Mouse (Mus musculus): ENCODE data around the gene Cdk13. TPM values are rescaled to one million over a fixed set of nuclear protein-coding genes. Genes with fewer than 3 reads are reported as not detected.

Cdk13 gene
- 91.7 TPM for polyA plus RNA-seq (2017; shearing (Covaris generic))

DNA sequence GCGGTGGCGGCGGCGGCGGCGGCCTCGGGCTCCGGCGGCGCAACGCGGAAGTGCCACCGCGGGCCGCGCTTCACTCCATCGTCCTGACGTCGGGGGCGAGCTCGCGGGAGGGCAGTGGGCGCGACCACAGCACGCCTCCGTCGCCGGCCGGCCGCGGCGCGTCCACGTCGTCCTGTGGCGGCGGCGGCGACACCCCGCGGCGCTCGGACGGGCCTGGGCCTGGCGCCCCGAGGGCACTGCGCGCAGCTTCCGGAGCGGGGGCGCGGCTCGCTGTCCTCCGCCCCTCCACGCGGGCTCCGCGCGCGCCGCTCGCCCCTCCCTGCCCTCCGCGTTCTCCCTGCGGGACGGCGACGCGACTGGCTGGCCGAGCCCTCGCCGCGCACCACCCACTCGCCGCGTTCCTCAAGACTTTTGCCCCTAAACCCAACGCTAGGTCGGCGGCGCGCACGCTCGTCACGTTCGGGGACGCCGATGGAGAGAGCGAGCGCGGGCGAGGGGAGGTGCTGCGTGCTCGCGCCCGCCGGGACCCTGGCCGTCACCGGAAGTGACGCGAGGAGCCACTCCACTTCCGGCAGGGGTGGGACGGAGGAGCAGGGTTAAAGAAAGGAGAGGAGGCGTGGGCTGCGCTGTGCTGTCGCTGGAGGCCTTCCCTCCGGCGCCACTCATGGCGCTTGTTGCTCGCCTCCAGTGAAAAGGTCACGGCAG lies at the start of gene Cdk13:
Gene Cdk13 (minus strand): TSS at position 189 of the 705 bp plus-strand sequence.

DNA sequence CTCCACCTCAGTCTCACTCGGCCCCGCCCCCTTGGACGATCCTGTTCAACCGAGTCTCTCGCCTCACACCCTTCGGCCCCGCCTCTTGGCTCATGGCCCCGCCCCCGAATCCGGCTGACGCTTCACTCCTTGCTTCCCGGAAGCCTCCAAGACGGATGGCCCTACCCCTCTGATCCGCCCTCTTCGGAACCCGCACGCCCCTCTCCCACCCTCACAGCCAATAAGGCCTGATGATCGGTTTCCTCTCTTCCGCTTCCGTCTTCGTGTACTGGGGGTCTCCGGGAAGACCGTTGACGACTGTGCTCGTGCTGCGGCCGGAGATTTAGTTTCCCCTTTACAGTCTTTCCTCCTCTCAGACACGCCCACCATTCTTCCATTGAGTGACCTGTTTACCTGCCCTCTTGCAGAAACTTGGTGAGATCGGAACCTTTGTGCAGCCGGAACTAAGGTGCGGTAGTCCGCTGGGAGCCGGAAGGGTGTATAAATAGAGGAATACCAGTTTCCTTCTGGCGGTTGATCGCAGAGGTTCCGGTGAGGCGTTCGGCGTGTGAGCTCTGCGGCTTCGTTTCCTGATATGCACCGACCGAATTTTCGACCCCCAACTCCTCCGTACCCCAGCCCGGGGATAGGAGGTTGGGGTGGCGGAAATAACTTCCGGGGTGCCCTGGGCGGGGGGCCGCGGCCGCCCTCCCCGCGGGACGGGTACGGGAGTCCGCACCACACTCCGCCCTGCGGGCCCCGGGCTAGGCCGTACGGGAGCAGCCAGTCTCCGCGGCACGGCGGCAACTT lies 109.8 kb downstream of the Cdk13 start, which contains the start of the genes Mplkip and Sugct:
Gene Mplkip (plus strand): TSS at position 282 of the 789 bp plus-strand sequence.
Gene Sugct (minus strand): TSS at position 643 of the 789 bp plus-strand sequence.

Other genes with a start within 250 kb of the Cdk13 start
- 61.1 TPM for gene Mplkip, start 109.9 kb downstream of the Cdk13 start, polyA plus RNA-seq (2017; shearing (Covaris generic))
- gene Sugct, start 109.5 kb downstream of the Cdk13 start, polyA plus RNA-seq (2017; shearing (Covaris generic)), result 1.4 TPM
- 53.8 TPM for gene Rala, start 139.1 kb upstream of the Cdk13 start, polyA plus RNA-seq (2017; shearing (Covaris generic))
- 13.3 TPM for gene Yae1d1, start 188.3 kb upstream of the Cdk13 start, polyA plus RNA-seq (2017; shearing (Covaris generic))

All from effector memory CD4-positive, alpha-beta T cell, adult 7 months (primary cell).